ENCODE assay signal across 7 mouse cellular contexts in the genomic region with DNA sequence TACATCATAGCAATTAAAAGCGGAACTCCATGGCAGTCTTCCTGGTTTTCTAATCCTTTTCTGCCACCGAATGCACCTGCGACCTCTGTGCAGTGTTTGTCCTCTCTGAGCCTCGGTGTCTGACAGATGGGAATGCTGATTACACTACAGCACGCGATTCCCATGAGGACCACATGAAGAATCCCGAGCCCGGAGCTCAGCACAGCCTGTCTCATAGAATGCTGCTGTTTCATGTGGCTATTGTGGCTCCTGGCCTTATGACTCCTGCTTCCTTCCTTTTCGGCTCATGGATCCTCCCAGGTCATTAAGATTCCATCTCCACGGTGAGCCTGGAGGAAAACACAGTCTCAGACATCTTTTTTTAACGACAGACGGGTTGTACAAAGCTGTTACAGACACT. TPM values are rescaled to one million over a fixed set of nuclear protein-coding genes. Genes with fewer than 3 reads are reported as not detected.
DNase-seq lines count a peak whose midpoint lies in the region; ATAC-seq lines count a peak whose summit lies in the region.

No protein-coding gene starts in this region.

- peak; percentile 8 for DNase-seq in layer of hippocampus, adult 11-12 months (ENCODE audit: low spot score)
- DNase-seq in layer of hippocampus, adult 9-10 months (ENCODE audit: low spot score): no peak
- no peak for DNase-seq in right cerebral cortex, postnatal 25 days
- no peak for DNase-seq in thymus, postnatal 10 days (ENCODE audit: low spot score in 2 of 2)

- H3K9me3 ChIP-seq in forebrain, embryonic 15.5 days: no peaks in the 10 kb centered on the region
- H3K9me3 ChIP-seq in hindbrain, embryonic 16.5 days (ENCODE audit: control insufficient read depth, low read length): no peaks in the 10 kb centered on the region
- H3K9me3 ChIP-seq in neural tube, embryonic 12.5 days: no peaks in the 10 kb centered on the region

- no peaks in the 10 kb centered on the region for H3K27me3 ChIP-seq in forebrain, embryonic 15.5 days
- H3K27me3 ChIP-seq in hindbrain, embryonic 16.5 days (replicated peaks; ENCODE audit: control insufficient read depth, insufficient read depth, low read length): no peaks in the 10 kb centered on the region
- no peaks in the 10 kb centered on the region for H3K27me3 ChIP-seq in neural tube, embryonic 12.5 days (replicated peaks)

- H3K9ac ChIP-seq in forebrain, embryonic 15.5 days (replicated peaks): no peak overlapping the region
- H3K9ac ChIP-seq in hindbrain, embryonic 16.5 days (ENCODE audit: low read depth, low read length): no peak overlapping the region
- no peak overlapping the region for H3K9ac ChIP-seq in neural tube, embryonic 12.5 days

- no peak overlapping the region for H3K4me2 ChIP-seq in forebrain, embryonic 15.5 days (replicated peaks)
- peak overlapping the region; percentile 22 for H3K4me2 ChIP-seq in hindbrain, embryonic 16.5 days (ENCODE audit: low read length)
- peak overlapping the region; percentile 22; the same call in 1 of the 2 replicates for H3K4me2 ChIP-seq in neural tube, embryonic 12.5 days (replicated peaks)

- 0 out of 2 replicates have a peak, but pooled peaks cover 2% of the 10 kb centered on the region for H3K4me1 ChIP-seq in forebrain, embryonic 15.5 days
- peaks cover 4% of the 10 kb centered on the region for H3K4me1 ChIP-seq in hindbrain, embryonic 16.5 days (ENCODE audit: control insufficient read depth, insufficient read depth, low read depth, low read length)
- H3K4me1 ChIP-seq in neural tube, embryonic 12.5 days: no peaks in the 10 kb centered on the region

- 54% methylated on average over 12 of the region's 12 CpGs for WGBS in forebrain, embryonic 15.5 days
- 29% methylated on average over 12 of the region's 12 CpGs for WGBS in hindbrain, embryonic 16.5 days
- WGBS in neural tube, embryonic 12.5 days: 42% methylated on average over 12 of the region's 12 CpGs

- ATAC-seq in forebrain, embryonic 15.5 days (replicated peaks): 0 out of 2 replicates have a peak, but pooled peaks have one; percentile 26
- peak; percentile 84 for ATAC-seq in hindbrain, embryonic 16.5 days
- peak; percentile 77 for ATAC-seq in neural tube, embryonic 12.5 days (ENCODE audit: low FRiP score, low read depth)

- H3K4me3 ChIP-seq in forebrain, embryonic 15.5 days: no peak overlapping the region
- H3K4me3 ChIP-seq in hindbrain, embryonic 16.5 days (ENCODE audit: low read length): no peak overlapping the region; the same call in 1 of the 2 replicates
- H3K4me3 ChIP-seq in neural tube, embryonic 12.5 days: no peak overlapping the region

- H3K36me3 ChIP-seq in forebrain, embryonic 15.5 days: no peaks in the 10 kb centered on the region
- no peaks in the 10 kb centered on the region for H3K36me3 ChIP-seq in hindbrain, embryonic 16.5 days (ENCODE audit: control insufficient read depth, insufficient read depth, low read length)
- no peaks in the 10 kb centered on the region for H3K36me3 ChIP-seq in neural tube, embryonic 12.5 days

- no peak overlapping the region for H3K27ac ChIP-seq in forebrain, embryonic 15.5 days (replicated peaks)
- H3K27ac ChIP-seq in hindbrain, embryonic 16.5 days (ENCODE audit: low read depth, low read length): no peak overlapping the region
- no peak overlapping the region for H3K27ac ChIP-seq in neural tube, embryonic 12.5 days

RNA-seq across cellular contexts. Expression of a gene that starts 18.6 kb away (rescaled TPM):
- polyA plus RNA-seq in forebrain, embryonic 15.5 days (2015; fragmentation: Nextera tagmentation; extraction: Ambion mirVana): 8.0 and 9.0 TPM in 2 replicates
- 12.4 and 13.0 TPM in 2 replicates for polyA plus RNA-seq in hindbrain, embryonic 16.5 days (2015; fragmentation: Nextera tagmentation; extraction: Ambion mirVana)
- polyA plus RNA-seq in neural tube, embryonic 12.5 days (2016; fragmentation: Nextera tagmentation; extraction: Ambion mirVana): 19.1 and 24.1 TPM in 2 replicates

Comparison
In these comparisons a context has a peak if more than half of its experiments do, and no peak if none do; other contexts are left out.
1. ATAC-seq: peak in every context shown above with its lines; median percentile 84 in hindbrain, embryonic 16.5 days; 77 in neural tube, embryonic 12.5 days; 26 in forebrain, embryonic 15.5 days.